Mouse (Mus musculus): ENCODE data around the gene Tfip11.

DNA sequence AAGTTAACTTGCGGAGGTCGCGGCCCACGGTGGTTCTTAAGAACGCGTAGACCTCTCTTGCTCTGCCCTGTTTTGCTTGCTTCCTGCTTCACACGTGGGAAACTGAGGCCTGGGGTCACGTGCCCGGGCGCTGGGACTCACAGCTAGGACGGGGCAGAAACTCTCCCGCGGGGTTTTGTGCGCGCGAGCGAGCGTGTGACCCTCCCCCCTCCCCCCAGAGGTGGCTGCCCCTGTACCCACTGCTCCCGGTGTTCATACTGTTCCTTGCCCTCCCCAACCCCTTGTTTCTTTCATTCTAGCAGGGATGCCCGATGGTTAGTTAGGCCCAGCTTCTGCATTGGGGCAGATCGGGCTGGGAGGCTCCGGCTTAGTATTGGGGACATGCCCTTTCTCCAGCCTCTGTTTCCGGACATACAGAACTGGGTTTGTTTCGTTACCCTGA lies 49.2 kb upstream of the Tfip11 start:
- TF ChIP-seq CTCF (IDR thresholded peaks at IDR 0.05; ENCODE audit: low read depth, low read length), result no peak
- no peak for TF ChIP-seq POLR2A (IDR thresholded peaks at IDR 0.05; ENCODE audit: extremely low read depth, insufficient read depth, low read length)
